Mouse (Mus musculus): ENCODE results near the gene Mrap. TPM values are rescaled to one million over a fixed set of nuclear protein-coding genes. Genes with fewer than 3 reads are reported as not detected.

Gene Mrap
- polyA plus RNA-seq, 1 experiment from 2014 or later: 1.2 TPM

GRCm38 (mm10) chr16:90775946-90776520 lies 38.0 kb downstream of the Mrap start:
- Histone ChIP-seq H3K27ac (no peak overlapping the region), H3K36me3 (ENCODE audit: inconsistent target) (peaks cover 92% of the 10 kb centered on the region)
- WGBS (ENCODE audit: missing documents): 94% methylated on average over 10 of the region's 10 CpGs

GRCm38 (mm10) chr16:90779783-90780182 lies 41.8 kb downstream of the Mrap start:
- Histone ChIP-seq H3K36me3 (ENCODE audit: inconsistent target) (peaks cover 85% of the 10 kb centered on the region), H3K79me2 (ENCODE audit: inconsistent target) (no peaks in the 10 kb centered on the region), H3K27ac (no peak overlapping the region), H3K4me3 (ENCODE audit: inconsistent target) (no peak overlapping the region)
- 85% methylated on average over 11 of the region's 11 CpGs for WGBS (ENCODE audit: missing documents)

More at GRCm38 (mm10) chr16:90775946-90776520, 38.0 kb downstream of the Mrap start:
- H3K4me3 ChIP-seq (ENCODE audit: inconsistent target): no peak overlapping the region
- no peaks in the 10 kb centered on the region for H3K79me2 ChIP-seq (ENCODE audit: inconsistent target)

GRCm38 (mm10) chr16:90783302-90783701 lies 45.3 kb downstream of the Mrap start:
- H3K4me3 ChIP-seq (ENCODE audit: inconsistent target): no peak overlapping the region
- no peaks in the 10 kb centered on the region for H3K79me2 ChIP-seq (ENCODE audit: inconsistent target)
- H3K36me3 ChIP-seq (ENCODE audit: inconsistent target): peaks cover 89% of the 10 kb centered on the region
- H3K27ac ChIP-seq: no peak overlapping the region
- WGBS (ENCODE audit: missing documents): 96% methylated on average over 11 of the region's 11 CpGs

- Histone ChIP-seq H3K27ac (no peak overlapping the region), H3K4me3 (ENCODE audit: inconsistent target) (no peak overlapping the region), H3K36me3 (ENCODE audit: inconsistent target) (peaks cover 86% of the 10 kb centered on the region), H3K79me2 (ENCODE audit: inconsistent target) (no peaks in the 10 kb centered on the region)
- 88% methylated on average over 4 of the region's 4 CpGs for WGBS (ENCODE audit: missing documents)
Observed at GRCm38 (mm10) chr16:90785257-90785656, 47.2 kb downstream of the Mrap start.

GRCm38 (mm10) chr16:90788580-90788979 lies 50.6 kb downstream of the Mrap start:
- 99% methylated on average over 6 of the region's 6 CpGs for whole genome bisulfite sequencing (ENCODE audit: missing documents)
- no peak overlapping the region for H3K4me3 ChIP-seq (ENCODE audit: inconsistent target)
- H3K27ac ChIP-seq: no peak overlapping the region
- peaks cover 90% of the 10 kb centered on the region for H3K36me3 ChIP-seq (ENCODE audit: inconsistent target)
- no peaks in the 10 kb centered on the region for H3K79me2 ChIP-seq (ENCODE audit: inconsistent target)

GRCm38 (mm10) chr16:90790946-90791345 lies 52.9 kb downstream of the Mrap start:
- Histone ChIP-seq H3K36me3 (ENCODE audit: inconsistent target) (peaks cover 88% of the 10 kb centered on the region), H3K27ac (no peak overlapping the region)
- 94% methylated on average over 6 of the region's 6 CpGs for WGBS (ENCODE audit: missing documents)

GRCm38 (mm10) chr16:90792066-90792465 lies 54.1 kb downstream of the Mrap start:
- 97% methylated on average over 5 of the region's 5 CpGs for WGBS (ENCODE audit: missing documents)
- Histone ChIP-seq H3K36me3 (ENCODE audit: inconsistent target) (peaks cover 86% of the 10 kb centered on the region), H3K27ac (no peak overlapping the region)

More at GRCm38 (mm10) chr16:90790946-90791345, 52.9 kb downstream of the Mrap start:
- no peaks in the 10 kb centered on the region for H3K79me2 ChIP-seq (ENCODE audit: inconsistent target)
- H3K4me3 ChIP-seq (ENCODE audit: inconsistent target): no peak overlapping the region

GRCm38 (mm10) chr16:90792500-90792899 lies 54.5 kb downstream of the Mrap start:
- peaks cover 86% of the 10 kb centered on the region for H3K36me3 ChIP-seq (ENCODE audit: inconsistent target)
- no peak overlapping the region for H3K27ac ChIP-seq
- 95% methylated on average over 3 of the region's 3 CpGs for WGBS (ENCODE audit: missing documents)
- no peak overlapping the region for H3K4me3 ChIP-seq (ENCODE audit: inconsistent target)
- H3K79me2 ChIP-seq (ENCODE audit: inconsistent target): no peaks in the 10 kb centered on the region

More at GRCm38 (mm10) chr16:90792066-90792465, 54.1 kb downstream of the Mrap start:
- Histone ChIP-seq H3K79me2 (ENCODE audit: inconsistent target) (no peaks in the 10 kb centered on the region), H3K4me3 (ENCODE audit: inconsistent target) (no peak overlapping the region)

GRCm38 (mm10) chr16:90794708-90795107 lies 56.7 kb downstream of the Mrap start:
- Histone ChIP-seq H3K4me3 (ENCODE audit: inconsistent target) (no peak overlapping the region), H3K36me3 (ENCODE audit: inconsistent target) (peaks cover 87% of the 10 kb centered on the region), H3K27ac (no peak overlapping the region), H3K79me2 (ENCODE audit: inconsistent target) (no peaks in the 10 kb centered on the region)

- Histone ChIP-seq H3K4me3 (ENCODE audit: inconsistent target) (no peak overlapping the region), H3K36me3 (ENCODE audit: inconsistent target) (peaks cover 63% of the 10 kb centered on the region), H3K27ac (no peak overlapping the region), H3K79me2 (ENCODE audit: inconsistent target) (no peaks in the 10 kb centered on the region)
- 95% methylated on average over 8 of the region's 8 CpGs for WGBS (ENCODE audit: missing documents)
Observed at GRCm38 (mm10) chr16:90798446-90798845, 60.4 kb downstream of the Mrap start.

- WGBS (ENCODE audit: missing documents): 89% methylated on average over 5 of the region's 5 CpGs
- no peaks in the 10 kb centered on the region for H3K79me2 ChIP-seq (ENCODE audit: inconsistent target)
- no peak overlapping the region for H3K27ac ChIP-seq
- no peak overlapping the region for H3K4me3 ChIP-seq (ENCODE audit: inconsistent target)
- H3K36me3 ChIP-seq (ENCODE audit: inconsistent target): peaks cover 64% of the 10 kb centered on the region
Observed at GRCm38 (mm10) chr16:90798848-90799247, 60.8 kb downstream of the Mrap start.

Other genes starting within 250 kb of the Mrap start
- gene Mis18a, start 10.8 kb upstream of the Mrap start, polyA plus RNA-seq (2018): 13.5 to 23.9 TPM (median 15.4 TPM) in 3 replicates
- 1.9 to 4.5 TPM (median 3.0 TPM) in 3 replicates for gene Urb1, start 72.2 kb downstream of the Mrap start, polyA plus RNA-seq (2018)
- gene Eva1c, start 88.5 kb downstream of the Mrap start, polyA plus RNA-seq (2018): not detected in 3 replicates
- gene Cfap298, start 196.9 kb downstream of the Mrap start, polyA plus RNA-seq (2018): 4.4 to 21.5 TPM (median 8.0 TPM) in 3 replicates